Mouse (Mus musculus): ENCODE results near the gene Utrn. TPM values are rescaled to one million over a fixed set of nuclear protein-coding genes. Genes with fewer than 3 reads are reported as not detected.

The Utrn gene
- 47.3 and 68.5 TPM in 2 replicates for polyA plus RNA-seq (2014; fragmentation: Nextera tagmentation; extraction: Ambion mirVana)

GRCm38 (mm10) chr10:12869029-12869671 lies at the start of gene Utrn:
TSS of gene Utrn (minus strand) at chr10:12869365.
- H3K4me2 ChIP-seq, result peak within 1 kb of the TSS; percentile 89
- peak within 1 kb of the TSS; percentile 77 for H3K4me3 ChIP-seq (ENCODE audit: low read depth, low read length)
- peak within 1 kb of the TSS; percentile 91 for H3K9ac ChIP-seq (ENCODE audit: low read depth, low read length)
- peaks cover 10% of the 10 kb centered on the region for H3K4me1 ChIP-seq (ENCODE audit: control insufficient read depth, insufficient read depth, low read length)
- no peaks in the 10 kb centered on the region for H3K9me3 ChIP-seq (replicated peaks; ENCODE audit: control insufficient read depth, low read length)
- ATAC-seq (replicated peaks; ENCODE audit: insufficient number of reproducible peaks, low FRiP score, low TSS enrichment), result peak; percentile 87
- WGBS (ENCODE audit: insufficient replicate concordance), result under 1% methylated on average over 77 of the region's 77 CpGs
- no peaks in the 10 kb centered on the region for H3K27me3 ChIP-seq (ENCODE audit: control insufficient read depth, insufficient read depth, low read length)
- H3K27ac ChIP-seq (ENCODE audit: low read depth, low read length), result peak within 1 kb of the TSS; percentile 96
- no peaks in the 10 kb centered on the region for H3K36me3 ChIP-seq (ENCODE audit: control insufficient read depth, insufficient read depth, low read length)

GRCm38 (mm10) chr10:12917626-12918025 lies 48.5 kb upstream of the Utrn start:
- Histone ChIP-seq H3K4me3 (ENCODE audit: low read depth, low read length) (no peak overlapping the region), H3K36me3 (ENCODE audit: control insufficient read depth, insufficient read depth, low read length) (no peaks in the 10 kb centered on the region), H3K27me3 (ENCODE audit: control insufficient read depth, insufficient read depth, low read length) (no peaks in the 10 kb centered on the region), H3K4me1 (ENCODE audit: control insufficient read depth, insufficient read depth, low read length) (no peaks in the 10 kb centered on the region), H3K9ac (ENCODE audit: low read depth, low read length) (no peak overlapping the region), H3K4me2 (no peak overlapping the region), H3K9me3 (replicated peaks; ENCODE audit: control insufficient read depth, low read length) (no peaks in the 10 kb centered on the region), H3K27ac (ENCODE audit: low read depth, low read length) (no peak overlapping the region)
- 77% methylated on average over 1 of the region's 1 CpGs for WGBS (ENCODE audit: insufficient replicate concordance)
- ATAC-seq (replicated peaks; ENCODE audit: insufficient number of reproducible peaks, low FRiP score, low TSS enrichment), result no peak

- peaks cover 8% of the 10 kb centered on the region for H3K4me1 ChIP-seq (ENCODE audit: control insufficient read depth, insufficient read depth, low read length)
- H3K4me3 ChIP-seq (ENCODE audit: low read depth, low read length), result no peak overlapping the region
- no peak overlapping the region for H3K4me2 ChIP-seq
- H3K9ac ChIP-seq (ENCODE audit: low read depth, low read length), result no peak overlapping the region
- H3K27ac ChIP-seq (ENCODE audit: low read depth, low read length), result no peak overlapping the region
- no peak for ATAC-seq (replicated peaks; ENCODE audit: insufficient number of reproducible peaks, low FRiP score, low TSS enrichment)
- WGBS (ENCODE audit: insufficient replicate concordance), result 92% methylated on average over 6 of the region's 6 CpGs
- H3K9me3 ChIP-seq (replicated peaks; ENCODE audit: control insufficient read depth, low read length), result no peaks in the 10 kb centered on the region
- no peaks in the 10 kb centered on the region for H3K27me3 ChIP-seq (ENCODE audit: control insufficient read depth, insufficient read depth, low read length)
- no peaks in the 10 kb centered on the region for H3K36me3 ChIP-seq (ENCODE audit: control insufficient read depth, insufficient read depth, low read length)
Observed at GRCm38 (mm10) chr10:12916376-12916775, 47.2 kb upstream of the Utrn start.

GRCm38 (mm10) chr10:12915826-12916225 lies 46.7 kb upstream of the Utrn start:
- ATAC-seq (replicated peaks; ENCODE audit: insufficient number of reproducible peaks, low FRiP score, low TSS enrichment), result no peak
- no peak overlapping the region for H3K4me2 ChIP-seq
- H3K4me1 ChIP-seq (ENCODE audit: control insufficient read depth, insufficient read depth, low read length), result peaks cover 9% of the 10 kb centered on the region
- H3K9me3 ChIP-seq (replicated peaks; ENCODE audit: control insufficient read depth, low read length), result no peaks in the 10 kb centered on the region
- H3K27me3 ChIP-seq (ENCODE audit: control insufficient read depth, insufficient read depth, low read length), result no peaks in the 10 kb centered on the region
- 46% methylated on average over 7 of the region's 7 CpGs for WGBS (ENCODE audit: insufficient replicate concordance)
- no peak overlapping the region for H3K9ac ChIP-seq (ENCODE audit: low read depth, low read length)
- H3K36me3 ChIP-seq (ENCODE audit: control insufficient read depth, insufficient read depth, low read length), result no peaks in the 10 kb centered on the region
- no peak overlapping the region for H3K27ac ChIP-seq (ENCODE audit: low read depth, low read length)
- no peak overlapping the region for H3K4me3 ChIP-seq (ENCODE audit: low read depth, low read length)

GRCm38 (mm10) chr10:12914203-12914602 lies 45.0 kb upstream of the Utrn start:
- Histone ChIP-seq H3K36me3 (ENCODE audit: control insufficient read depth, insufficient read depth, low read length) (no peaks in the 10 kb centered on the region), H3K4me2 (no peak overlapping the region), H3K4me3 (ENCODE audit: low read depth, low read length) (no peak overlapping the region), H3K9ac (ENCODE audit: low read depth, low read length) (no peak overlapping the region), H3K9me3 (replicated peaks; ENCODE audit: control insufficient read depth, low read length) (no peaks in the 10 kb centered on the region), H3K27me3 (ENCODE audit: control insufficient read depth, insufficient read depth, low read length) (no peaks in the 10 kb centered on the region), H3K4me1 (ENCODE audit: control insufficient read depth, insufficient read depth, low read length) (peaks cover 9% of the 10 kb centered on the region), H3K27ac (ENCODE audit: low read depth, low read length) (no peak overlapping the region)
- 88% methylated on average over 1 of the region's 1 CpGs for WGBS (ENCODE audit: insufficient replicate concordance)
- no peak for ATAC-seq (replicated peaks; ENCODE audit: insufficient number of reproducible peaks, low FRiP score, low TSS enrichment)

GRCm38 (mm10) chr10:12911981-12912530 lies 42.9 kb upstream of the Utrn start:
- H3K9ac ChIP-seq (ENCODE audit: low read depth, low read length), result peak overlapping the region; percentile 68
- peak overlapping the region; percentile 61 for H3K4me2 ChIP-seq
- peak overlapping the region; percentile 70 for H3K27ac ChIP-seq (ENCODE audit: low read depth, low read length)

GRCm38 (mm10) chr10:12911451-12911850 lies 42.3 kb upstream of the Utrn start:
- Histone ChIP-seq H3K4me1 (ENCODE audit: control insufficient read depth, insufficient read depth, low read length) (peaks cover 9% of the 10 kb centered on the region), H3K27ac (ENCODE audit: low read depth, low read length) (peak overlapping the region; percentile 70), H3K4me3 (ENCODE audit: low read depth, low read length) (no peak overlapping the region), H3K9me3 (replicated peaks; ENCODE audit: control insufficient read depth, low read length) (no peaks in the 10 kb centered on the region), H3K4me2 (peak overlapping the region; percentile 61), H3K9ac (ENCODE audit: low read depth, low read length) (peak overlapping the region; percentile 68), H3K27me3 (ENCODE audit: control insufficient read depth, insufficient read depth, low read length) (no peaks in the 10 kb centered on the region), H3K36me3 (ENCODE audit: control insufficient read depth, insufficient read depth, low read length) (no peaks in the 10 kb centered on the region)
- 78% methylated on average over 13 of the region's 13 CpGs for WGBS (ENCODE audit: insufficient replicate concordance)
- ATAC-seq (replicated peaks; ENCODE audit: insufficient number of reproducible peaks, low FRiP score, low TSS enrichment), result no peak

More at GRCm38 (mm10) chr10:12911981-12912530, 42.9 kb upstream of the Utrn start:
- no peaks in the 10 kb centered on the region for H3K9me3 ChIP-seq (replicated peaks; ENCODE audit: control insufficient read depth, low read length)
- H3K36me3 ChIP-seq (ENCODE audit: control insufficient read depth, insufficient read depth, low read length), result no peaks in the 10 kb centered on the region
- H3K4me3 ChIP-seq (ENCODE audit: low read depth, low read length), result peak overlapping the region; percentile 12; the same call in 1 of the 2 replicates
- ATAC-seq (replicated peaks; ENCODE audit: insufficient number of reproducible peaks, low FRiP score, low TSS enrichment), result peak; percentile 56; the same call in 1 of the 2 replicates
- H3K4me1 ChIP-seq (ENCODE audit: control insufficient read depth, insufficient read depth, low read length), result peaks cover 9% of the 10 kb centered on the region
- WGBS (ENCODE audit: insufficient replicate concordance), result 22% methylated on average over 11 of the region's 11 CpGs
- no peaks in the 10 kb centered on the region for H3K27me3 ChIP-seq (ENCODE audit: control insufficient read depth, insufficient read depth, low read length)

GRCm38 (mm10) chr10:12909891-12910290 lies 40.7 kb upstream of the Utrn start:
- H3K27me3 ChIP-seq (ENCODE audit: control insufficient read depth, insufficient read depth, low read length), result no peaks in the 10 kb centered on the region
- ATAC-seq (replicated peaks; ENCODE audit: insufficient number of reproducible peaks, low FRiP score, low TSS enrichment), result no peak
- H3K9me3 ChIP-seq (replicated peaks; ENCODE audit: control insufficient read depth, low read length), result no peaks in the 10 kb centered on the region
- no peaks in the 10 kb centered on the region for H3K36me3 ChIP-seq (ENCODE audit: control insufficient read depth, insufficient read depth, low read length)
- H3K4me3 ChIP-seq (ENCODE audit: low read depth, low read length), result no peak overlapping the region
- no peak overlapping the region for H3K9ac ChIP-seq (ENCODE audit: low read depth, low read length)
- H3K27ac ChIP-seq (ENCODE audit: low read depth, low read length), result no peak overlapping the region
- WGBS (ENCODE audit: insufficient replicate concordance), result 80% methylated on average over 2 of the region's 2 CpGs
- H3K4me1 ChIP-seq (ENCODE audit: control insufficient read depth, insufficient read depth, low read length), result peaks cover 9% of the 10 kb centered on the region
- H3K4me2 ChIP-seq, result no peak overlapping the region

GRCm38 (mm10) chr10:12909179-12909578 lies 40.0 kb upstream of the Utrn start:
- H3K4me1 ChIP-seq (ENCODE audit: control insufficient read depth, insufficient read depth, low read length), result peaks cover 9% of the 10 kb centered on the region
- ATAC-seq (replicated peaks; ENCODE audit: insufficient number of reproducible peaks, low FRiP score, low TSS enrichment), result no peak
- no peak overlapping the region for H3K4me3 ChIP-seq (ENCODE audit: low read depth, low read length)
- no peak overlapping the region for H3K4me2 ChIP-seq
- no peaks in the 10 kb centered on the region for H3K36me3 ChIP-seq (ENCODE audit: control insufficient read depth, insufficient read depth, low read length)
- H3K9me3 ChIP-seq (replicated peaks; ENCODE audit: control insufficient read depth, low read length), result no peaks in the 10 kb centered on the region
- H3K27me3 ChIP-seq (ENCODE audit: control insufficient read depth, insufficient read depth, low read length), result no peaks in the 10 kb centered on the region
- WGBS (ENCODE audit: insufficient replicate concordance), result 53% methylated on average over 1 of the region's 1 CpGs
- no peak overlapping the region for H3K9ac ChIP-seq (ENCODE audit: low read depth, low read length)
- H3K27ac ChIP-seq (ENCODE audit: low read depth, low read length), result no peak overlapping the region
